Mouse (Mus musculus) ES-Bruce4 (cell line): Measurements from ENCODE around the gene AA467197. TPM values are rescaled to one million over a fixed set of nuclear protein-coding genes. Genes with fewer than 3 reads are reported as not detected.

ENCODE experiments used
- H3K27ac ChIP-seq: 2 replicates; pipeline ENCODE4 v1.5.1; 2012; ENCODE audit warnings: low read length, inconsistent platforms; ENCODE audit not compliant: insufficient read depth
- H3K27me3 ChIP-seq: 2 replicates; pipeline ENCODE4 v1.6.1; 2012; ENCODE audit warnings: mild to moderate bottlenecking, low read length, inconsistent platforms; ENCODE audit not compliant: control insufficient read depth, poor library complexity, insufficient read depth, severe bottlenecking
- H3K36me3 ChIP-seq: 2 replicates; pipeline ENCODE4 v1.6.1; 2012; ENCODE audit warnings: inconsistent platforms, mild to moderate bottlenecking, low read length, moderate library complexity; ENCODE audit not compliant: control insufficient read depth, poor library complexity, insufficient read depth, severe bottlenecking
- H3K4me1 ChIP-seq: one replicate; pipeline ENCODE4 v1.8.1; 2011; ENCODE audit warnings: low read length; ENCODE audit not compliant: control insufficient read depth, insufficient read depth
- H3K4me3 ChIP-seq: 2 replicates; pipeline ENCODE4 v1.5.1; 2011; ENCODE audit warnings: low read depth, mild to moderate bottlenecking, low read length
- H3K9ac ChIP-seq: 2 replicates; pipeline ENCODE4 v1.6.1; 2012; ENCODE audit warnings: low read depth, mild to moderate bottlenecking, inconsistent platforms; ENCODE audit not compliant: poor library complexity, severe bottlenecking
- H3K9me3 ChIP-seq: replicated peaks from 2 replicates; pipeline ENCODE4 v1.6.1; 2012; ENCODE audit warnings: mild to moderate bottlenecking, low read length, inconsistent platforms; ENCODE audit not compliant: control insufficient read depth, poor library complexity, insufficient read depth, severe bottlenecking
- CTCF ChIP-seq: IDR thresholded peaks from one replicate; pipeline ENCODE4 v1.8.1; 2011; ENCODE audit warnings: low read depth, low read length
- EP300 ChIP-seq: IDR thresholded peaks from 2 replicates; pipeline ENCODE4 v1.6.1; 2011; ENCODE audit warnings: low read depth, low read length; ENCODE audit not compliant: insufficient read depth
- POLR2A ChIP-seq: IDR thresholded peaks from one replicate; pipeline ENCODE4 v1.8.1; 2011; ENCODE audit warnings: low read length; ENCODE audit not compliant: insufficient read depth
- polyA plus RNA-seq: library from polyadenylated mRNA; stranded (reverse); fragments of >200 nt; gene quantifications from 2 replicates; pipeline ENCODE4 v1.2.4, GENCODE M21; 2011; ENCODE audit warnings: low read depth; ENCODE audit not compliant: missing spikeins, insufficient read depth, insufficient read length

AA467197 gene
- polyA plus RNA-seq, 1 experiment, result 15.8 TPM

GRCm38 (mm10) chr2:122665973-122666875 lies 29.4 kb downstream of the AA467197 start:
- Histone ChIP-seq H3K4me3 (no peak overlapping the region), H3K9me3 (no peaks in the 10 kb centered on the region), H3K9ac (no peak overlapping the region), H3K27ac (no peak overlapping the region), H3K36me3 (no peaks in the 10 kb centered on the region), H3K27me3 (no peaks in the 10 kb centered on the region), H3K4me1 (no peaks in the 10 kb centered on the region)
- TF ChIP-seq EP300, result no peak
- peak; percentile 83 for TF ChIP-seq CTCF

DNA sequence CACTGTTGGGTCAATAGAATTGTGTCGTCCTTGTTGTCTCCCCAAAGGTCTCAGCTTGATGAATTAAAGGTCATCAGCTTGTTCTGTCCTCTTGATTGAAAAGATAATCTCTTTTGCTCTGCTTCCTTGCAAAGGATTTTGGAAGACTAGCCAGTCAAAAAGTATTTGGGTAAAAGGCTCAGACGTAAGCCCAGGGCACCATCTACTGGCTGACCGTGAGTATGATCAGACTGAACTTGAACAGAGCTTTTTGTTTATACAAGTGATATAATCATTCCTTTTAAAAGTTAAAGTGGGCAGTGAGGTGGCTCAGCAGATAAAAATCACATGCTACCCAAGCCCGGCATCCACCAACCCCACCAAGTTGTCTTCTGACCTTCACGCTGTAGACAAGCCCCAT lies 31.1 kb downstream of the AA467197 start:
- Histone ChIP-seq H3K9me3 (no peaks in the 10 kb centered on the region), H3K4me3 (no peak overlapping the region), H3K36me3 (no peaks in the 10 kb centered on the region), H3K9ac (no peak overlapping the region), H3K27me3 (no peaks in the 10 kb centered on the region), H3K4me1 (no peaks in the 10 kb centered on the region), H3K27ac (no peak overlapping the region)
- TF ChIP-seq POLR2A (no peak), CTCF (peak; percentile 19), EP300 (no peak)

DNA sequence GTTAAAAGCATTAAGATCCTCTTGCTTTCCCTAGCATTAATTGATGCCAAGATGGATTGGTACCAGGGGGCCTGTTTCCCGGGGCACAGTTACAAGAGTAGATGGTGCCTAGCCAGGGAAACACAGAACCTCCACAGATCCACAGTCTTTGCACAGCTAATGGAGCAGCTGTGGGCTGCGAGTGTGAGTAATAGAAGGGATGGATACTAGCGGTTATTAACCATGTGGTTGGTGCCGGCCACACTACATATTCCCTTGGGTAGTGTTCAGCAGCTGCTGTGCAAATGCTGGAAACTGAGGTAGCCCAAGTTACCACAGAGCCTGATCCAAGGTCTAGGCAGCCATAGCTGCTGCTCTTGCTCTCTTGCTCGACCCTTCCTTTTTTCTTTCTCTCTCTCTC lies 34.9 kb downstream of the AA467197 start:
- H3K4me3 ChIP-seq, result no peak overlapping the region
- no peaks in the 10 kb centered on the region for H3K9me3 ChIP-seq
- no peaks in the 10 kb centered on the region for H3K4me1 ChIP-seq
- H3K9ac ChIP-seq, result no peak overlapping the region
- no peak overlapping the region for H3K27ac ChIP-seq
- no peaks in the 10 kb centered on the region; the same call in 1 of the 2 replicates for H3K27me3 ChIP-seq
- TF ChIP-seq EP300 (no peak), CTCF (no peak), POLR2A (no peak)
- no peaks in the 10 kb centered on the region for H3K36me3 ChIP-seq

DNA sequence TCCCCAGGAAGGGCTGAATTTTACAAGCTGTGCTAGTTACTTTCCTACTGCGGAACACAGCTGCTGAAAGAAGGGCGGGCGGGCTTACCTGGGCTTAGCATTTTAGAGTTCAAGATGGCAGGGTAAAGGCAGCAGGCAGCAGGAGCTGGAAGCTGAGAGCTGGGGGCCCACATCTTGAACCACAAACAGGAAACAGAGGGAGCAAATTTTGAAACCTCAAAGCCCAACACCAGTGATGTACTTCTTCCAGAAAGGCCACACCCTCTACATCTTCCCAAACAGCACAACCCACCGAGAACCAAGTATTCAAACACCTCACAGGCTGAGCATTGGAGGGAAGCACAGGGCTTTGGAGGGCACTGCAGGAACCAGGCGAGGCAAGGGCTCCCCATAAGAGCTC lies 36.1 kb downstream of the AA467197 start:
- Histone ChIP-seq H3K4me3 (no peak overlapping the region), H3K4me1 (no peaks in the 10 kb centered on the region), H3K27me3 (no peaks in the 10 kb centered on the region; the same call in 1 of the 2 replicates), H3K9me3 (no peaks in the 10 kb centered on the region), H3K27ac (no peak overlapping the region), H3K9ac (no peak overlapping the region), H3K36me3 (no peaks in the 10 kb centered on the region)
- TF ChIP-seq CTCF (no peak), EP300 (no peak), POLR2A (no peak)

- no peak overlapping the region for H3K9ac ChIP-seq
- no peaks in the 10 kb centered on the region for H3K4me1 ChIP-seq
- TF ChIP-seq CTCF (no peak), POLR2A (no peak), EP300 (no peak)
- no peaks in the 10 kb centered on the region; the same call in none of the 2 replicates for H3K27me3 ChIP-seq
- no peak overlapping the region for H3K27ac ChIP-seq
- H3K36me3 ChIP-seq, result no peaks in the 10 kb centered on the region
- no peak overlapping the region for H3K4me3 ChIP-seq
- H3K9me3 ChIP-seq, result no peaks in the 10 kb centered on the region
Measured at GRCm38 (mm10) chr2:122675126-122675525, 38.3 kb downstream of the AA467197 start.

GRCm38 (mm10) chr2:122681379-122682137 lies 44.8 kb downstream of the AA467197 start:
- TF ChIP-seq POLR2A (no peak), CTCF (no peak), EP300 (no peak)
- Histone ChIP-seq H3K4me1 (no peaks in the 10 kb centered on the region), H3K36me3 (no peaks in the 10 kb centered on the region), H3K27ac (no peak overlapping the region), H3K9ac (no peak overlapping the region), H3K9me3 (peaks cover 7% of the 10 kb centered on the region), H3K27me3 (peaks cover 6% of the 10 kb centered on the region), H3K4me3 (no peak overlapping the region)
